Mouse (Mus musculus): ENCODE results near the gene Tob1. TPM values are rescaled to one million over a fixed set of nuclear protein-coding genes. Genes with fewer than 3 reads are reported as not detected.

Tob1 gene
- polyA plus RNA-seq, 1 experiment from 2014 or later: 40.3 TPM

GRCm38 (mm10) chr11:94257987-94258386 lies 46.7 kb downstream of the Tob1 start:
- H3K4me3 ChIP-seq (ENCODE audit: low read depth, low read length): no peak overlapping the region
- 74% methylated on average over 14 of the region's 14 CpGs for WGBS
- no peak for ATAC-seq (ENCODE audit: low read depth)
- no peaks in the 10 kb centered on the region for H3K36me3 ChIP-seq (ENCODE audit: control insufficient read depth, insufficient read depth, low read length)
- H3K9ac ChIP-seq (ENCODE audit: low read depth, low read length): no peak overlapping the region
- H3K4me1 ChIP-seq (ENCODE audit: control insufficient read depth, insufficient read depth, low read length): peaks cover 11% of the 10 kb centered on the region
- no peak for DNase-seq (ENCODE audit: low spot score)
- no peaks in the 10 kb centered on the region for H3K27me3 ChIP-seq (replicated peaks; ENCODE audit: control insufficient read depth, insufficient read depth, low read length)
- no peak overlapping the region for H3K4me2 ChIP-seq (ENCODE audit: low read depth, low read length)
- H3K27ac ChIP-seq (replicated peaks; ENCODE audit: low read depth, low read length): no peak overlapping the region
- H3K9me3 ChIP-seq (ENCODE audit: control insufficient read depth, low read length): no peaks in the 10 kb centered on the region

GRCm38 (mm10) chr11:94259814-94260213 lies 48.6 kb downstream of the Tob1 start:
- no peak for DNase-seq (ENCODE audit: low spot score)
- Histone ChIP-seq H3K9ac (ENCODE audit: low read depth, low read length) (no peak overlapping the region), H3K27ac (replicated peaks; ENCODE audit: low read depth, low read length) (no peak overlapping the region), H3K4me1 (ENCODE audit: control insufficient read depth, insufficient read depth, low read length) (peaks cover 11% of the 10 kb centered on the region), H3K9me3 (ENCODE audit: control insufficient read depth, low read length) (no peaks in the 10 kb centered on the region), H3K4me3 (ENCODE audit: low read depth, low read length) (no peak overlapping the region), H3K27me3 (replicated peaks; ENCODE audit: control insufficient read depth, insufficient read depth, low read length) (no peaks in the 10 kb centered on the region), H3K36me3 (ENCODE audit: control insufficient read depth, insufficient read depth, low read length) (no peaks in the 10 kb centered on the region), H3K4me2 (ENCODE audit: low read depth, low read length) (no peak overlapping the region)
- WGBS: 75% methylated on average over 4 of the region's 4 CpGs
- no peak for ATAC-seq (ENCODE audit: low read depth)

GRCm38 (mm10) chr11:94261585-94262370 lies 50.5 kb downstream of the Tob1 start:
- Histone ChIP-seq H3K4me1 (ENCODE audit: control insufficient read depth, insufficient read depth, low read length) (peaks cover 8% of the 10 kb centered on the region), H3K4me3 (ENCODE audit: low read depth, low read length) (no peak overlapping the region), H3K4me2 (ENCODE audit: low read depth, low read length) (no peak overlapping the region), H3K27me3 (replicated peaks; ENCODE audit: control insufficient read depth, insufficient read depth, low read length) (no peaks in the 10 kb centered on the region), H3K36me3 (ENCODE audit: control insufficient read depth, insufficient read depth, low read length) (no peaks in the 10 kb centered on the region), H3K9ac (ENCODE audit: low read depth, low read length) (no peak overlapping the region), H3K9me3 (ENCODE audit: control insufficient read depth, low read length) (no peaks in the 10 kb centered on the region), H3K27ac (replicated peaks; ENCODE audit: low read depth, low read length) (no peak overlapping the region)
- DNase-seq (ENCODE audit: low spot score) (no peak), ATAC-seq (ENCODE audit: low read depth) (no peak)
- WGBS: 66% methylated on average over 6 of the region's 6 CpGs

Other genes starting within 250 kb of the Tob1 start
- 365 and 376 TPM in 2 replicates for gene Gm20390, start 243.2 kb upstream of the Tob1 start, polyA plus RNA-seq (2014; fragmentation: Nextera tagmentation; extraction: Ambion mirVana)
- 143 TPM in 2 replicates for gene Nme1, start 242.9 kb upstream of the Tob1 start, polyA plus RNA-seq (2014; fragmentation: Nextera tagmentation; extraction: Ambion mirVana)
- 69.9 and 71.6 TPM in 2 replicates for gene Spag9, start 215.4 kb upstream of the Tob1 start, polyA plus RNA-seq (2014; fragmentation: Nextera tagmentation; extraction: Ambion mirVana)
- gene Wfikkn2, start 34.6 kb downstream of the Tob1 start, polyA plus RNA-seq (2014; fragmentation: Nextera tagmentation; extraction: Ambion mirVana): 5.9 and 7.8 TPM in 2 replicates
- 0.38 TPM in 1 of 2 replicates, not detected in the other for gene Gm21885, start 70.4 kb downstream of the Tob1 start, polyA plus RNA-seq (2014; fragmentation: Nextera tagmentation; extraction: Ambion mirVana)
- gene Luc7l3, start 110.5 kb downstream of the Tob1 start, polyA plus RNA-seq (2014; fragmentation: Nextera tagmentation; extraction: Ambion mirVana): 88.8 and 91.4 TPM in 2 replicates
- gene Ankrd40, start 116.5 kb downstream of the Tob1 start, polyA plus RNA-seq (2014; fragmentation: Nextera tagmentation; extraction: Ambion mirVana): 24.0 and 28.4 TPM in 2 replicates
- gene Abcc3, start 181.5 kb downstream of the Tob1 start, polyA plus RNA-seq (2014; fragmentation: Nextera tagmentation; extraction: Ambion mirVana): 1.3 and 2.2 TPM in 2 replicates

Data from embryonic facial prominence, embryonic 14.5 days (tissue).